Mouse (Mus musculus): ENCODE data around the gene Zfp811. TPM values are rescaled to one million over a fixed set of nuclear protein-coding genes. Genes with fewer than 3 reads are reported as not detected.

The Zfp811 gene
- total RNA-seq, 2 experiments from 2014 or later: 7.9 to 10.4 TPM

GRCm38 (mm10) chr17:32757331-32757730, 52.4 kb downstream of the Zfp811 start:
- no peak for DNase-seq (ENCODE audit: low spot score in 2 of 2)

- no peak for DNase-seq (ENCODE audit: low spot score in 2 of 2)
Measured at GRCm38 (mm10) chr17:32753634-32754033, 56.1 kb downstream of the Zfp811 start.

DNA sequence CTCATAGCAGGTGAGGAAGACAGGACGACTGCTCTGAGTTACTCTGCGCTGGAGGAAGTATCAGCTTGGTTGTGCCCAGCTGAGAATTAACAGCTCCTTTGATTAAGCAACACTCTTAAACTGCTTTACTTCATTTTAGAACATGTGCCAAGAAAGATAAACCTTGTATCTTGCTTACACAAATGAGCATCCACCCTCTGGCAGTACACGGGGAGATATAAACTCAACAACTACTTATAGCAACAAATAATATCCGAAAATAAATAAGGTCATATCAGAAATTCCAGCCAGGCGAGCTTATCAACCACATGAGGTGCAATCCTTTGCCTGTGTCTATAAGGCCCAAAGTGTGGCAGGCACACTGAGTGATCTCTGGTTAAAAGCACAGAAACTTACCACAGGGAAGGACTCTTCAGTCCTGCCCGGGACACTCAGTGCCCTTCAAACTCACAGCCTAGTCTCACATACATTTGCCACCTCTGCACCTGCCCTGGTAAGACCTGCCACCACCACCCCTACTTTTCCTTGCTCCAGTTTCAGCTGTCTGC, 56.8 kb downstream of the Zfp811 start:
- no peak for DNase-seq (ENCODE audit: low spot score in 2 of 2)

DNA sequence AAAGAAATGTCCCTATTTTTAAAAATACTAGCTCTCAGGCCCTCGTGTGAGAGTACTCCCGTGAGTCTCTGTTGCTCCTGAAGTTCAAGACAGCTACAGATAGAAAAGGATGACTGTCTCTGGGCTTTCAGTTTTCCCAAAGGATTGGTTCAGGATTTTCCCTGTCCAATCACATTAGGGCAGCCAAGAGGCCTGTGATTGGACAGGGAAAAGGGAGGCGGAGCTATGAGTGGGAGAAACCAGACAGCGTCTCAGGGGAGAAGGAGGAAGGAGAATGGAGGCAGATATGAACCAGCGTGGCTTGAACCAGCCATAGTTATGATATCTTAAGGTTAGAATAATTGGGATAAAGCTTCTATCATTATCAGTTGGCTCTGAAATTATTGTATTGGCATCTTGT, 59.1 kb downstream of the Zfp811 start:
- DNase-seq (ENCODE audit: low spot score in 2 of 2): no peak

Other genes starting within 250 kb of the Zfp811 start
- not detected for gene Cyp4f37, start 188.6 kb downstream of the Zfp811 start, total RNA-seq (2021)
- not detected for gene Cyp4f40, start 151.0 kb downstream of the Zfp811 start, total RNA-seq (2021)
- gene Cyp4f15, start 124.3 kb downstream of the Zfp811 start, total RNA-seq (2021): 10 to 100 TPM; 10.9 to 12.8 TPM
- 10 to 100 TPM; 80.3 to 82.6 TPM for gene Zfp871, start 21.6 kb downstream of the Zfp811 start, total RNA-seq (2021)
- 10 to 100 TPM; 23.0 to 26.0 TPM for gene Zfp799, start 20.3 kb upstream of the Zfp811 start, total RNA-seq (2021)
- gene Zfp870, start 81.7 kb upstream of the Zfp811 start, total RNA-seq (2021): 10 to 100 TPM in 1 of 2 experiments, 1 to 10 TPM in 1; 8.9 to 11.1 TPM
- gene Cyp4f14, start 107.4 kb upstream of the Zfp811 start, total RNA-seq (2021): 1 to 10 TPM; 2.6 to 3.8 TPM
- 10 to 100 TPM; 22.6 to 25.2 TPM for gene Cyp4f13, start 137.5 kb upstream of the Zfp811 start, total RNA-seq (2021)
- 1 to 10 TPM; 4.0 to 4.8 TPM for gene Zfp472, start 155.9 kb upstream of the Zfp811 start, total RNA-seq (2021)
- 10 to 100 TPM; 18.6 to 19.2 TPM for gene Zfp952, start 183.2 kb upstream of the Zfp811 start, total RNA-seq (2021)
- gene Zfp763, start 223.5 kb upstream of the Zfp811 start, total RNA-seq (2021): 10 to 100 TPM; 18.6 to 20.3 TPM

Data from layer of hippocampus, postnatal 14 days (tissue).